Mouse (Mus musculus) hindbrain, embryonic 15.5 days (tissue): ENCODE data around the gene Dnajc28. TPM values are rescaled to one million over a fixed set of nuclear protein-coding genes. Genes with fewer than 3 reads are reported as not detected.

Experiments used
- ATAC-seq: fragments of 200-750 bp; cut with Nextera tagmentation; 2 replicates; pipeline ENCODE4 v1.8.0; 2017; ENCODE audit warnings: low read depth, moderate number of reproducible peaks, moderate TSS enrichment; ENCODE audit not compliant: low FRiP score
- H3K27ac ChIP-seq: fragments of 300-500 bp; sonication (generic); replicated peaks from 2 replicates; pipeline ENCODE4 v1.5.1; 2015; ENCODE audit warnings: mild to moderate bottlenecking, inconsistent platforms
- H3K27me3 ChIP-seq: fragments of 300-500 bp; sonication (generic); 2 replicates; pipeline ENCODE4 v1.6.1; 2015; ENCODE audit warnings: control low read depth, inconsistent platforms
- H3K36me3 ChIP-seq: fragments of 300-500 bp; sonication (generic); 2 replicates; pipeline ENCODE4 v1.6.1; 2015; ENCODE audit warnings: control low read depth, inconsistent platforms
- H3K4me1 ChIP-seq: fragments of 300-500 bp; sonication (generic); replicated peaks from 2 replicates; pipeline ENCODE4 v1.6.1; 2015; ENCODE audit warnings: control low read depth, inconsistent platforms
- H3K4me2 ChIP-seq: fragments of 300-500 bp; sonication (generic); 2 replicates; pipeline ENCODE4 v1.6.1; 2015; ENCODE audit warnings: moderate library complexity, mild to moderate bottlenecking, inconsistent platforms
- H3K4me3 ChIP-seq: fragments of 300-500 bp; sonication (generic); 2 replicates; pipeline ENCODE4 v1.5.1; 2015; ENCODE audit warnings: mild to moderate bottlenecking, inconsistent platforms
- H3K9ac ChIP-seq: fragments of 300-500 bp; sonication (generic); 2 replicates; pipeline ENCODE4 v1.6.1; 2015; ENCODE audit warnings: inconsistent platforms
- H3K9me3 ChIP-seq: fragments of 300-500 bp; sonication (generic); 2 replicates; pipeline ENCODE4 v1.6.1; 2016; ENCODE audit warnings: control low read depth, inconsistent platforms
- WGBS: fragments of 180-500 bp; shearing (Covaris S2); methylation state at CpG from one replicate; pipeline ENCODE4 v1.1.7; 2015; 5-methylcytosine and 5-hydroxymethylcytosine counted together
- polyA plus RNA-seq: library from polyadenylated mRNA; unstranded; fragments of >200 nt; fragmentation: Nextera tagmentation; extraction: Ambion mirVana; gene quantifications from 2 replicates; pipeline ENCODE4 v1.2.1, GENCODE M21; 2015

The Dnajc28 gene
- 5.6 and 5.8 TPM in 2 replicates for polyA plus RNA-seq

DNA sequence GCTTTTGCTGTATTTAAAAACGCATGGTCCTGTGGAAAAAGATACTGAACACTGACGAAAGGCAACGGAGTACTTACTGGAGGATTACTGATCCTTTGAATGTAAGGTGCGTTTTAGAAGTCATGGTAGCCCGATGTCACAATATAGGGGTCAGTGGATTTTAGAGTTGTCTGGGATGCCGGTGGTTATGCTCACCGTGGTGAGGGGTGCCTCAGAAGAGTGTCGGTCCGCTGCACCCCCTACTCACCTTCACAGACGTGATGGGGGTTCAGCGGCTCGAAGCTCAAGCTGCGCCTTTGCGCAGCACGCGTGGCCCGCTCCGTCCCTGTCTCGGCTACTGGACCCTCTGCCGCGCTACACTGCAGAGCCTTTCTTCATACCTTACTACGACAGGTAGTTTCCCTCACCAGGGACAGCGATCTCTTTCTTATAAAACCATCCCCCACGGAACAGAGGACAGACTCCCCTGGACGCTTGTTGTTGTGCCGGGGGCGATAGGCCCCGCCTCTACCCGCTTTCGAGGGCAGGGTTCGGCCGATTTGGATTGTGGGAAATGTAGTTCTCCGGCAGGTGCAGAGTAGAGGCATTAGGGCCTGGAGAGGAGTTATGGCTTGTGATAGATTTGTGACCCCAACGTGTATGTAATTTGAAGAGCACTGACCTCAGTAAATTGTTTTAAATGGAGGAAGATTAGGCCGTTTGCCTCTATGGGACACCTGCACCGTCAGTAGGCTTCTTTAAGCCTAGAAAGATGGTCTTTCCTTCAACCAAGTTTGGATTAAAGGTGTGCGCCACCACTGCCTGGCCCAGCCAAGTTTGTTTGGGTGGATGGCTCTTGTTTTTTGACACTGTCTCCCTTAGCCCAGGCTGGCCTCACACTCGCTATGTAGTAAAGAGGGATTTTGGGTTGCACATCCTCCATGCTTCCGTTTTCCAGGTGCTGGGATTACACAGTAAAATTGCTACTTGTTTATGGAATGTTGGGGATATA lies at the start of gene Dnajc28:
Gene Dnajc28 (minus strand): TSS at position 516 of the 991 bp plus-strand sequence.
- Histone ChIP-seq H3K4me2 (peak within 1 kb of the TSS; percentile 65), H3K4me1 (peaks cover 6% of the 10 kb centered on the region), H3K27me3 (no peaks in the 10 kb centered on the region), H3K27ac (peak within 1 kb of the TSS; percentile 54), H3K9ac (peak within 1 kb of the TSS; percentile 57), H3K9me3 (no peaks in the 10 kb centered on the region), H3K4me3 (peak within 1 kb of the TSS; percentile 55), H3K36me3 (peaks cover 21% of the 10 kb centered on the region)
- 9% methylated on average over 39 of the region's 39 CpGs for WGBS
- ATAC-seq, result peak; percentile 94

DNA sequence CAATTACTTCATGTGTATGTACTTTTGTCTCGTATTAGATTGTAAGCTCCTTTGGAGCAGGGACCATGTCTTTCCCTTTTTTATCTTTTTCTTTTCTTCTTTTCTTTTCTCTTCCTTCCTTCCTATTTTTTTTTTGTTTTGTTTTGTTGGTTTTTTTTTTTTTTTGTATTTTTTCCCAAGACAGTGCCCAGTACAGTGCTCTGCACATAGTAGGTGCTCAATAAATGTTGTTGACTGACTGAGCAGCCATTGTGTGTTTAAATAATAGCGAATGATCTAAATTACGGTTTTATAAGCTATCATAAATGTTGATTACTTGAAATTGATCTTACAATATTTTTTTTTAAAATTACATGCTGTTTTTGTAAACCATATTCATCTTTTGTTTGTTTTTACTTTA lies 45.0 kb upstream of the Dnajc28 start:
- no peak for ATAC-seq
- WGBS, result 96% methylated on average over 3 of the region's 3 CpGs

DNA sequence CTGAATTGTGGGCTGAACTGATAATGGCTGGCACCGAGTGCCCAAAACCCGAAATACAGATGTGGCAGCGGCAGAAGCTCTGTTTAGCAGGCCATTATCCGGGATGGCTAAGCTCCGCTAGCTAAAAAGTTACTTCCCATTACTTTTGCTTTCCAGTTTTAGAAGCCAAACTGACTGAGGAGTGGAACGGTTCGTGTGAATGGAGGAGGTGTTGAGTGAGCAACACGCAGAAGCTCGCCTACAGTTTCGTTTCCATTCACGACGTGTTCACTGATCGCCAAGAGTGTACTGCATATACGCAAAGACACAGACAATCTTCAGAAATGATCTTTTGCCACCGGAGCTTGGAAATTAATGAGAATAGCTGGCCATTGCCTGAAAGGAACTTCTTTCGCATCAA lies 43.5 kb upstream of the Dnajc28 start:
- Histone ChIP-seq H3K36me3 (peaks cover 88% of the 10 kb centered on the region), H3K9me3 (no peaks in the 10 kb centered on the region), H3K4me1 (peaks cover 10% of the 10 kb centered on the region; the same call in 1 of the 2 replicates), H3K4me2 (no peak overlapping the region), H3K27me3 (no peaks in the 10 kb centered on the region), H3K27ac (no peak overlapping the region), H3K4me3 (no peak overlapping the region), H3K9ac (no peak overlapping the region)
- ATAC-seq, result no peak
- WGBS, result 95% methylated on average over 16 of the region's 16 CpGs

More for the DNA sequence above, 45.0 kb upstream of the Dnajc28 start:
- no peaks in the 10 kb centered on the region for H3K27me3 ChIP-seq
- no peak overlapping the region for H3K9ac ChIP-seq
- no peak overlapping the region for H3K4me2 ChIP-seq
- H3K4me1 ChIP-seq, result peaks cover 10% of the 10 kb centered on the region; the same call in 1 of the 2 replicates
- peaks cover 83% of the 10 kb centered on the region for H3K36me3 ChIP-seq
- no peak overlapping the region for H3K4me3 ChIP-seq
- H3K27ac ChIP-seq, result no peak overlapping the region
- H3K9me3 ChIP-seq, result no peaks in the 10 kb centered on the region

DNA sequence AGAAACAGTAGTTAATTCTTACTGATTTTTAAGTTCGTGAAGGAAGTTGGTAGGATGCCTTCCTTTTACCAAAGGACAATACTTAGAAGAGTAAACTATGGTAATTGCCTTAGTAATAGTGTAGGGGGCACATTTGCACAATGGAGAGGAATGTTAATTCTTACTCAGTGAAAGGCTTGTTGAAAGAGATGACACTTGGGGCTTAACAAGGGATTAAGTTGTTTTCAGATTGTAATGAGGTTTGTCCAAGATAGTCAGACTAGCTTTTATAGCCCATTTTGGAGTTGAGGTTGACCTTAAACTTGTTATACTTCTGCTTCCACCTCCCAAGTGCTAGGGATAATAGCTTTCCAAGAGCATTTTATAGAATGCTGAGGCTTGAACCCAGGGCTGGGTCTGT lies 42.6 kb upstream of the Dnajc28 start:
- peaks cover 10% of the 10 kb centered on the region; the same call in 1 of the 2 replicates for H3K4me1 ChIP-seq
- no peak for ATAC-seq
- no peak overlapping the region for H3K27ac ChIP-seq
- H3K4me2 ChIP-seq, result no peak overlapping the region
- peaks cover 89% of the 10 kb centered on the region for H3K36me3 ChIP-seq
- no peaks in the 10 kb centered on the region for H3K27me3 ChIP-seq
- no peaks in the 10 kb centered on the region for H3K9me3 ChIP-seq
- WGBS, result 67% methylated on average over 1 of the region's 1 CpGs
- no peak overlapping the region for H3K4me3 ChIP-seq
- no peak overlapping the region for H3K9ac ChIP-seq

DNA sequence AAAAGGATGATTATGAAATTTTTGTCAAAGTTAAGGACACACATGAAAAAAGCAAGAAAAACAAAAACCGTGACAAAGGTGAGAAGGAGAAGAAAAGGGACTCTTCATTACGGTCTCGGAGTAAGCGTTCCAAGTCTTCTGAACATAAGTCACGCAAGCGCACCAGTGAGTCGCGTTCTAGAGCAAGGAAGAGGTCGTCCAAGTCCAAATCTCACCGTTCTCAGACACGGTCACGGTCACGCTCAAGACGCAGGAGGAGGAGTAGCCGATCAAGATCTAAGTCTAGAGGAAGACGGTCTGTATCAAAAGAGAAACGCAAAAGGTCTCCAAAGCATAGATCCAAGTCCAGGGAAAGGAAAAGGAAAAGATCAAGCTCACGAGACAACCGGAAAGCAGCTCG lies 41.0 kb upstream of the Dnajc28 start:
- Histone ChIP-seq H3K4me2 (no peak overlapping the region), H3K4me3 (no peak overlapping the region), H3K4me1 (peaks cover 10% of the 10 kb centered on the region; the same call in 1 of the 2 replicates), H3K27ac (no peak overlapping the region), H3K9me3 (no peaks in the 10 kb centered on the region), H3K36me3 (peaks cover 89% of the 10 kb centered on the region), H3K9ac (no peak overlapping the region), H3K27me3 (no peaks in the 10 kb centered on the region)
- no peak for ATAC-seq
- WGBS, result 98% methylated on average over 20 of the region's 20 CpGs

DNA sequence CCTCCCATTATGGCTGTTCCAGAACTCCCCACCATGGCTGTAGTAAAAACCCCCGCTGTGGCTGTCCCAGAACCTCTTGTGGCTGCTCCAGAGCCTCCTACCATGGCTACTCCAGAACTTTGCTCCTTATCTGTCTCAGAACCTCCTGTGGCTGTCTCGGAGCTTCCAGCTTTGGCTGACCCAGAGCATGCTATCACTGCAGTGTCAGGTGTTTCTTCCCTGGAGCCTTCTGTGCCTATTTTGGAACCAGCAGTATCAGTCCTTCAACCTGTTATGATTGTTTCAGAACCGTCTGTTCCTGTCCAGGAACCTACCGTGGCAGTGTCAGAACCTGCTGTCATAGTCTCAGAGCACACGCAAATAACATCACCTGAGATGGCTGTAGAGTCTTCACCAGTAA lies 39.6 kb upstream of the Dnajc28 start:
- Histone ChIP-seq H3K27me3 (no peaks in the 10 kb centered on the region), H3K36me3 (peaks cover 84% of the 10 kb centered on the region)
- WGBS, result 95% methylated on average over 5 of the region's 5 CpGs

DNA sequence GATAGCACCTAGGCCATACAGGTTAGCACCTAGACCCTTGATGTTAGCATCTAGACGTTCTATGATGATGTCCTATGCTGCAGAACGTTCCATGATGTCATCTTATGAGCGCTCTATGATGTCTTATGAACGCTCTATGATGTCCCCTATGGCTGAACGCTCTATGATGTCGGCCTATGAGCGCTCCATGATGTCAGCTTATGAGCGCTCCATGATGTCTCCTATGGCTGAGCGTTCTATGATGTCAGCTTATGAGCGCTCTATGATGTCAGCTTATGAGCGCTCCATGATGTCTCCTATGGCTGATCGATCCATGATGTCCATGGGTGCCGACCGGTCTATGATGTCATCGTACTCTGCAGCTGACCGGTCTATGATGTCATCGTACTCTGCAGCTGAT lies 38.5 kb upstream of the Dnajc28 start:
- Histone ChIP-seq H3K36me3 (peaks cover 79% of the 10 kb centered on the region), H3K9me3 (no peaks in the 10 kb centered on the region), H3K27ac (no peak overlapping the region), H3K27me3 (no peaks in the 10 kb centered on the region), H3K9ac (no peak overlapping the region), H3K4me2 (no peak overlapping the region), H3K4me1 (peaks cover 10% of the 10 kb centered on the region), H3K4me3 (no peak overlapping the region)
- peak; percentile 65; the same call in 1 of the 2 replicates for ATAC-seq
- WGBS, result 99% methylated on average over 17 of the region's 17 CpGs

More for the DNA sequence above, 39.6 kb upstream of the Dnajc28 start:
- no peak overlapping the region for H3K27ac ChIP-seq
- no peaks in the 10 kb centered on the region for H3K9me3 ChIP-seq
- ATAC-seq, result no peak
- no peak overlapping the region for H3K9ac ChIP-seq
- no peak overlapping the region for H3K4me3 ChIP-seq
- peaks cover 10% of the 10 kb centered on the region; the same call in 1 of the 2 replicates for H3K4me1 ChIP-seq
- H3K4me2 ChIP-seq, result no peak overlapping the region

DNA sequence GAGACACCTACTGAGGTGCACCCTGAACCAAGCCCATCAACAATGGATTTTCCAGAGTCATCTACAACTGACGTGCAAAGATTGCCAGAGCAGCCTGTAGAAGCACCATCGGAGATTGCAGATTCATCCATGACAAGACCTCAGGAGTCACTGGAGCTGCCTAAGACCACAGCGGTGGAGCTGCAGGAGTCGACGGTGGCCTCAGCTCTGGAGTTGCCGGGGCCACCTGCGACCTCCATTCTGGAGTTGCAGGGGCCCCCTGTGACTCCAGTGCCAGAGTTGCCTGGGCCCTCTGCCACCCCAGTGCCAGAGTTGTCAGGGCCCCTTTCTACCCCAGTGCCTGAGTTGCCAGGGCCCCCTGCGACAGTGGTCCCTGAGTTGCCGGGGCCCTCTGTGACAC lies 36.5 kb upstream of the Dnajc28 start:
- Histone ChIP-seq H3K36me3 (peaks cover 66% of the 10 kb centered on the region), H3K9me3 (no peaks in the 10 kb centered on the region), H3K27ac (no peak overlapping the region), H3K4me2 (no peak overlapping the region), H3K9ac (no peak overlapping the region), H3K4me3 (no peak overlapping the region), H3K4me1 (peaks cover 7% of the 10 kb centered on the region), H3K27me3 (no peaks in the 10 kb centered on the region)
- no peak for ATAC-seq
- WGBS, result 94% methylated on average over 9 of the region's 9 CpGs

DNA sequence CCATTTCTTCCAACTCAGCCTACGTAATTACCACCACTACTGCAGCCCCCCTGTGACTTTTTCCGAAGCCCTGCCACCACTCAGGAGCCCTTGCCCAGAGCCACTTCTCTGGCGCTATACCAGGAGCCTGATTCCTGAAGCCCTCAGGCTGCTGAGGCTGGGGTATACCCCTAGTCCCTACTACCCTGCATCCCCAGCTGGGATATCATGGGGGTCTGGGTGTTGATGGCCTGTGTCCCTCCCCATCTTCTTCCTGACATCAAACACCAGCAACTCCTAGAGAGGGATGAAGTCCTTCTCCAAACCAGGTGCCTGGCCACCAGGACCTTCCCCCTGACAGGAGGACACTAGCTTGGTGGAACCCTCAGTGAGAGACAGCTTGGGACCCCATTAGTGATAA lies 33.4 kb upstream of the Dnajc28 start:
- Histone ChIP-seq H3K9ac (no peak overlapping the region), H3K36me3 (peaks cover 35% of the 10 kb centered on the region), H3K27me3 (no peaks in the 10 kb centered on the region)

DNA sequence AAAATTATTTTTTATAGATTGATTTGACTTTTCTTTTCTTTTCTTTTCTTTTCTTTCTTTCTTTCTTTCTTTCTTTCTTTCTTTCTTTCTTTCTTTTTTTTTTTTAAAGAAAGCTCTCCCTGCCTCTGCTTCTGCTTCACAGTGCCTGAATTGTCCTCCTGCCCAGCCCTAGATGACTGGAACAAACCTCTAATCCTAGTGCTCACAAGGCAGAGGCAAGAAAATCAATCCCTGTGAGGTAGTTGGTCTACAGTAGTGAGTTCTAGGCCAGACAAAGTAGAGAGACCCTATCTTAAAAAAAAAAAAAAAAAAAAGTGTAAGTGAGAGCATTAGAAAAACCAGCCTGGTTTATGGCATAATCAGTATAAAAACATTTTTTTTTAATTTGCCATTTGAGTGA lies 31.0 kb upstream of the Dnajc28 start:
- Histone ChIP-seq H3K9ac (no peak overlapping the region), H3K36me3 (peaks cover 11% of the 10 kb centered on the region), H3K27ac (no peak overlapping the region), H3K4me3 (no peak overlapping the region), H3K27me3 (no peaks in the 10 kb centered on the region), H3K4me2 (peak overlapping the region; percentile 38), H3K9me3 (no peaks in the 10 kb centered on the region), H3K4me1 (peaks cover 27% of the 10 kb centered on the region)
- ATAC-seq, result no peak

More for the DNA sequence above, 33.4 kb upstream of the Dnajc28 start:
- Histone ChIP-seq H3K4me2 (no peak overlapping the region), H3K27ac (no peak overlapping the region), H3K9me3 (no peaks in the 10 kb centered on the region), H3K4me1 (peaks cover 19% of the 10 kb centered on the region), H3K4me3 (no peak overlapping the region)
- ATAC-seq, result no peak
- WGBS, result 91% methylated on average over 3 of the region's 3 CpGs

DNA sequence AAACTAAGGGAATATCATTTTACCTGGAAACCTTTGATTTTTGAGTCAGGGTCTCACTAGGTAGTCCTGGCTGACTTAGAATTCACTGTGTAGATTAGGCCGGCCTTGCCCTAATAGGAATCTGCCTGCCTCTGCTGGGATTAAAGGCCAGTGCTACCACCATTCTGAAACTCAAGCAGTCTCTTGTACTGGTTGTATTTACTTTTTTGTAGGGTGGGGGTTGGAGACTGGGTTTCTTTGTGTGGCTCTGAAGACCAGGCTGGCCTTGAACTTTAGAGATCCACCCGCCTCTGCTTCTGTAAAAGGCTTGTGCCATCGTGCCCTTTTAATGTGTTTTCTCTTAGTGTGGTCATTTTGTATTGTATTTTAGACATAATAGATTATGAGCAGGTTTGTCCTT lies 30.4 kb upstream of the Dnajc28 start:
- Histone ChIP-seq H3K4me3 (peak overlapping the region; percentile 93), H3K4me1 (peaks cover 29% of the 10 kb centered on the region), H3K27ac (no peak overlapping the region), H3K9ac (0 out of 2 replicates have a peak overlapping the region, but pooled peaks have one; percentile 22), H3K4me2 (peak overlapping the region; percentile 79), H3K36me3 (peaks cover 9% of the 10 kb centered on the region), H3K9me3 (no peaks in the 10 kb centered on the region), H3K27me3 (no peaks in the 10 kb centered on the region)
- no peak for ATAC-seq
- 55% methylated on average over 3 of the region's 3 CpGs for WGBS

DNA sequence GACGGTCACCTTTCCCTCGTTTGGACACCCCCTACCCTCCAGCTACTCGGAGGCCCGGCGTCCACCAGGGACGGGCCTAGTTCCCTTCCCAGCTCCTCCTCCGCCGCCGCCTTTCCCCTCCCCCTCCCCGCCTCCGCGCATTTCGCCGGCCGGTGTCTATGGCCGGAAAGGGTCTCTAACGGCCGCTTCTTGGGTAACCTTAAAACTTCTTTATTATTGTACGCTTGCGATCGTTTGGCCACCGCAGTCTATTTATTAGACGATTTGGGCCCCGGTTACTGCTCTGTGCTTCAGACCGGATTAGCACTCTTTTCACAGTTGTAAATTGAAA lies 29.4 kb upstream of the Dnajc28 start:
- Histone ChIP-seq H3K27ac (peak overlapping the region; percentile 98), H3K4me1 (peaks cover 29% of the 10 kb centered on the region), H3K9me3 (no peaks in the 10 kb centered on the region), H3K9ac (peak overlapping the region; percentile 72), H3K27me3 (no peaks in the 10 kb centered on the region), H3K4me2 (peak overlapping the region; percentile 79), H3K36me3 (peaks cover 9% of the 10 kb centered on the region), H3K4me3 (peak overlapping the region; percentile 93)
- peak; percentile 50 for ATAC-seq
- WGBS, result under 1% methylated on average over 25 of the region's 25 CpGs
